Mouse (Mus musculus): ENCODE results near the gene Glis2.

GRCm38 (mm10) chr16:4663806-4664205, 69.3 kb downstream of the Glis2 start:
- TF ChIP-seq CTCF (IDR thresholded peaks at IDR 0.05; ENCODE audit: control insufficient read depth, insufficient read depth, insufficient replicate concordance, low read depth, low read length): no peak
- no peak for TF ChIP-seq POLR2A (IDR thresholded peaks at IDR 0.05; ENCODE audit: control insufficient read depth, low read depth, low read length)

All from testis, adult 2 months (tissue).